Mouse (Mus musculus) limb, embryonic 10.5 days (tissue): ENCODE data around the gene Hist1h2bk. TPM values are rescaled to one million over a fixed set of nuclear protein-coding genes. Genes with fewer than 3 reads are reported as not detected.
"Not testable (repeated sequence)": the region's sequence is repeated elsewhere in the genome, so short reads cannot be mapped to it uniquely, and the experiment has no call there.

Experiments
- DNase-seq: peaks from one replicate; pipeline ENCODE4 v3.0.0-alpha.2; 2017; ENCODE audit warnings: low spot score
- H3K27ac ChIP-seq: fragments of 300-500 bp; sonication (generic); 2 replicates; pipeline ENCODE4 v1.5.1; 2016; ENCODE audit warnings: mild to moderate bottlenecking
- H3K27me3 ChIP-seq: fragments of 300-500 bp; sonication (generic); 2 replicates; pipeline ENCODE4 v1.6.1; 2016; ENCODE audit warnings: low read depth, mild to moderate bottlenecking; ENCODE audit not compliant: poor library complexity, severe bottlenecking
- H3K36me3 ChIP-seq: fragments of 300-500 bp; sonication (generic); 2 replicates; pipeline ENCODE4 v1.6.1; 2016; ENCODE audit warnings: mild to moderate bottlenecking, moderate library complexity
- H3K4me1 ChIP-seq: fragments of 300-500 bp; sonication (generic); 2 replicates; pipeline ENCODE4 v1.6.1; 2016
- H3K4me3 ChIP-seq: fragments of 300-500 bp; sonication (generic); 2 replicates; pipeline ENCODE4 v1.5.1; 2016; ENCODE audit warnings: mild to moderate bottlenecking, moderate library complexity
- H3K9me3 ChIP-seq: fragments of 300-500 bp; sonication (generic); replicated peaks from 2 replicates; pipeline ENCODE4 v1.6.1; 2016; ENCODE audit warnings: mild to moderate bottlenecking
- WGBS: fragments of 180-500 bp; shearing (Covaris S2); methylation state at CpG from one replicate; pipeline ENCODE4 v1.1.7; 2016; 5-methylcytosine and 5-hydroxymethylcytosine counted together
- polyA plus RNA-seq: library from polyadenylated mRNA; unstranded; fragments of >200 nt; fragmentation: Nextera tagmentation; extraction: Ambion mirVana; gene quantifications from 2 replicates; pipeline ENCODE4 v1.2.1, GENCODE M21; 2016

The Hist1h2bk gene
- polyA plus RNA-seq, 1 experiment from 2014 or later, result 11.8 TPM

- DNase-seq, result no peak
- Histone ChIP-seq H3K4me1 (peaks cover 14% of the 10 kb centered on the region; the same call in 1 of the 2 replicates), H3K9me3 (no peaks in the 10 kb centered on the region), H3K36me3 (no peaks in the 10 kb centered on the region), H3K27me3 (no peaks in the 10 kb centered on the region), H3K4me3 (peak overlapping the region; percentile 51), H3K27ac (peak overlapping the region; percentile 95)
- WGBS, result 79% methylated on average over 2 of the region's 2 CpGs
These were observed 1.7 kb downstream of the Hist1h2bk start for GRCm38 (mm10) chr13:22037415-22037814.

- H3K36me3 ChIP-seq, result no peaks in the 10 kb centered on the region
- WGBS, result 73% methylated on average over 5 of the region's 5 CpGs
- H3K4me1 ChIP-seq, result peaks cover 11% of the 10 kb centered on the region; the same call in 1 of the 2 replicates
- DNase-seq, result no peak
- peak overlapping the region; percentile 58 for H3K4me3 ChIP-seq
- no peaks in the 10 kb centered on the region for H3K27me3 ChIP-seq
- peak overlapping the region; percentile 95 for H3K27ac ChIP-seq
- no peaks in the 10 kb centered on the region for H3K9me3 ChIP-seq
These were observed 3.7 kb downstream of the Hist1h2bk start for GRCm38 (mm10) chr13:22039364-22039763.

- DNase-seq, result no peak
- peaks cover 13% of the 10 kb centered on the region; the same call in 1 of the 2 replicates for H3K4me1 ChIP-seq
- H3K27me3 ChIP-seq, result no peaks in the 10 kb centered on the region
- WGBS, result 5% methylated on average over 2 of the region's 2 CpGs
- H3K36me3 ChIP-seq, result no peaks in the 10 kb centered on the region
- no peaks in the 10 kb centered on the region for H3K9me3 ChIP-seq
- H3K4me3 ChIP-seq, result peak overlapping the region; percentile 58
- H3K27ac ChIP-seq, result peak overlapping the region; percentile 95
These were observed 4.3 kb downstream of the Hist1h2bk start for GRCm38 (mm10) chr13:22039951-22040463.

GRCm38 (mm10) chr13:22040464-22041141 lies 4.9 kb downstream of the Hist1h2bk start:
- Histone ChIP-seq H3K36me3 (no peaks in the 10 kb centered on the region), H3K27ac (peak overlapping the region; percentile 95), H3K27me3 (no peaks in the 10 kb centered on the region), H3K9me3 (no peaks in the 10 kb centered on the region), H3K4me1 (peaks cover 13% of the 10 kb centered on the region; the same call in 1 of the 2 replicates), H3K4me3 (peak overlapping the region; percentile 58)
- DNase-seq, result peak; percentile 71
- under 1% methylated on average over 24 of the region's 24 CpGs for WGBS

GRCm38 (mm10) chr13:22041142-22041536 lies 5.5 kb downstream of the Hist1h2bk start, which contains the start of gene Hist1h4i:
TSS of gene Hist1h4i (minus strand) at chr13:22041362.
- Histone ChIP-seq H3K4me3 (peak within 1 kb of the TSS; percentile 58), H3K4me1 (peaks cover 13% of the 10 kb centered on the region; the same call in 1 of the 2 replicates), H3K27ac (peak within 1 kb of the TSS; percentile 95)
- peak; percentile 98 for DNase-seq
- H3K36me3 ChIP-seq, H3K9me3 ChIP-seq, H3K27me3 ChIP-seq: not testable (repeated sequence)
- under 1% methylated on average over 27 of the region's 27 CpGs for WGBS

GRCm38 (mm10) chr13:22041651-22042567 lies 6.2 kb downstream of the Hist1h2bk start:
- H3K4me3 ChIP-seq, result peak overlapping the region; percentile 58
- H3K36me3 ChIP-seq, result no peaks in the 10 kb centered on the region
- H3K4me1 ChIP-seq, result peaks cover 6% of the 10 kb centered on the region; the same call in 1 of the 2 replicates
- H3K27ac ChIP-seq, result peak overlapping the region; percentile 95
- no peak for DNase-seq
- H3K9me3 ChIP-seq, result no peaks in the 10 kb centered on the region
- H3K27me3 ChIP-seq, result no peaks in the 10 kb centered on the region
- 5% methylated on average over 13 of the region's 13 CpGs for WGBS

- not testable (repeated sequence) for H3K27me3 ChIP-seq
- WGBS, result under 1% methylated on average over 52 of the region's 80 CpGs
These were observed 7.2 kb downstream of the Hist1h2bk start, which contains the start of the genes Hist1h2ag and Hist1h2bj for GRCm38 (mm10) chr13:22042568-22043502. TSS of gene Hist1h2ag (minus strand) at chr13:22042944. TSS of gene Hist1h2bj (plus strand) at chr13:22043214.

GRCm38 (mm10) chr13:22043503-22044431 lies 8.1 kb downstream of the Hist1h2bk start:
- no peak for DNase-seq
- Histone ChIP-seq H3K27ac (peak overlapping the region; percentile 82), H3K4me3 (peak overlapping the region; percentile 48), H3K4me1 (peaks cover 6% of the 10 kb centered on the region; the same call in 1 of the 2 replicates), H3K9me3 (no peaks in the 10 kb centered on the region), H3K27me3 (no peaks in the 10 kb centered on the region), H3K36me3 (no peaks in the 10 kb centered on the region)
- 2% methylated on average over 14 of the region's 14 CpGs for WGBS

More at GRCm38 (mm10) chr13:22042568-22043502, 7.2 kb downstream of the Hist1h2bk start, which contains the start of the genes Hist1h2ag and Hist1h2bj:
- not testable (repeated sequence) for H3K4me1 ChIP-seq, H3K9me3 ChIP-seq, H3K36me3 ChIP-seq
- peak within 1 kb of the TSS; percentile 95 for H3K27ac ChIP-seq
- peak; percentile 79 for DNase-seq
- H3K4me3 ChIP-seq, result peak within 1 kb of the TSS; percentile 58

- Histone ChIP-seq H3K4me3 (peak overlapping the region; percentile 48), H3K27ac (peak overlapping the region; percentile 82; the same call in 1 of the 2 replicates), H3K27me3 (no peaks in the 10 kb centered on the region), H3K4me1 (peaks cover 6% of the 10 kb centered on the region; the same call in 1 of the 2 replicates), H3K36me3 (no peaks in the 10 kb centered on the region), H3K9me3 (no peaks in the 10 kb centered on the region)
- 92% methylated on average over 6 of the region's 6 CpGs for WGBS
- DNase-seq, result no peak
These were observed 8.9 kb downstream of the Hist1h2bk start for GRCm38 (mm10) chr13:22044432-22045155.

GRCm38 (mm10) chr13:22045311-22045710 lies 9.6 kb downstream of the Hist1h2bk start:
- DNase-seq, result no peak
- no peaks in the 10 kb centered on the region for H3K27me3 ChIP-seq
- H3K27ac ChIP-seq, result no peak overlapping the region
- no peaks in the 10 kb centered on the region for H3K9me3 ChIP-seq
- 68% methylated on average over 2 of the region's 2 CpGs for WGBS
- no peak overlapping the region for H3K4me3 ChIP-seq
- peaks cover 9% of the 10 kb centered on the region for H3K4me1 ChIP-seq
- no peaks in the 10 kb centered on the region for H3K36me3 ChIP-seq
